Mouse (Mus musculus) mesoderm, embryonic 11.5 days (tissue): ENCODE measurements at regions not wholly inside any gene's neighbourhood (a gene's known extent, or its start where the extent isn't known, plus 50 kb on each side); places are given as distances from the start of the nearest gene placed in this dataset.

Experiments
- DNase-seq: peaks from one replicate; pipeline ENCODE4 v3.0.0-alpha.2; 2012; ENCODE audit warnings: low read depth, low spot score

- peak; percentile 59 for DNase-seq
Measured at GRCm38 (mm10) chr4:24154418-24154817, 341.8 kb upstream of the Mms22l start.

- DNase-seq = no peak
Measured at GRCm38 (mm10) chr4:24173750-24174149, 322.5 kb upstream of the Mms22l start.

- peak; percentile 18 for DNase-seq
Measured at GRCm38 (mm10) chr4:24213262-24214036, 282.8 kb upstream of the Mms22l start.

GRCm38 (mm10) chr4:24214037-24214362, 282.3 kb upstream of the Mms22l start:
- DNase-seq = no peak

GRCm38 (mm10) chr4:24218383-24218934, 277.8 kb upstream of the Mms22l start:
- DNase-seq = no peak

GRCm38 (mm10) chr4:24219074-24219497, 277.2 kb upstream of the Mms22l start:
- no peak for DNase-seq

- DNase-seq = no peak
Measured at GRCm38 (mm10) chr4:24219583-24219982, 276.7 kb upstream of the Mms22l start.

GRCm38 (mm10) chr4:24245124-24245523, 251.1 kb upstream of the Mms22l start:
- DNase-seq = no peak

GRCm38 (mm10) chr4:24248142-24249054, 247.9 kb upstream of the Mms22l start:
- DNase-seq = no peak

- peak; percentile 55 for DNase-seq
Measured at GRCm38 (mm10) chr4:24249243-24249970, 246.8 kb upstream of the Mms22l start.

- DNase-seq = no peak
Measured at GRCm38 (mm10) chr4:24278154-24278553, 218.1 kb upstream of the Mms22l start.
